Mouse (Mus musculus) kidney, postnatal 4 days (tissue): ENCODE measurements around the gene Rassf8.

Experiments used
- DNase-seq, 2 experiments: peaks; one replicate each; pipeline ENCODE4 v3.0.0; 2021; ENCODE audit warnings: mixed read lengths in 2 of 2

Gene Rassf8

DNA sequence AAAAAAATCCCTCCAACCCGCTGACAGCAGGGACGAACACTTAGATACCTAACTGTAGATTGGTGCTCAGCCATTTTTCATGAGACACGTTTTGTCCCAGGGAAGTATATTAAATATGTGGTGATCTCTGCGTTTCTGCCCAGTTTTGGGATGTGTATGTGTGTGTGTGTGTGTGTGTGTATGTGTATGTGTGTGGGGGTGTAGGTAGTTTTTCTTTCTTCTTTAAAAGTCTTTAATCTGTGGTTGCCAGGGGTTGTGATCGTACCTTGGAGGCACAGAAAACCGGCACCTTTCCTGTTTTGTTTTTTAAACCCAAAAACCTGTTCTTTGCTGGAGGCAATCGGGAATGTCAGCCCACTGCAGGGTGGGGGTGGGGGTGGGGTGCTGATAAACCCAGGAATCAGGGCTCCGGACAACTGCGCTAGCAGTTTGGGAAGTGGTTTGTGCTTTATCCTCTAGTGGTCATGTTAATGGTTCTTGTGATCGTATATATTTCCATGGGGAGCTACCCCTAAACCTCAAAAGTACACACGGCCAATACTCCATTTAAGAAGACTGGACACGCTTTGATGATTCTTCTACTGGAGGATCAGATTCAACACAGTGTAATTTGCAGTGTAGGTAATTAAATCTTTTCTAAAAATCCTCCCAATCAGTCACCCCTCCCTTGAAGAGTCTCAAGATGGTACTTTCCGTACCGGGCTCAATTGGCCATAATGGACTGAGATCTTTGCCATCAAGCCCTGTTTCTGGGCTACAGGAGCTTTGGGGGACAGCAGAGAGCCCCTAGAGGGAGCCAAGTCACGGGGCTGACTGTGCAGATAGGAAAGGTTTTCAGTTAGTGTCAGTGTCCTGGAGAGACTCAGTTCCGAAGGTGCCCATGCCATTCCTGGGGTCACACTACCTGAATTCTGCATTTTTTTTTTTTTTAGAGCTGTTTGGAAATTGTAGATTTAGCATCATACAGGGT is 1.4 kb downstream of the Rassf8 start:
- peak; percentile 22 to 31 for DNase-seq

- no peak for DNase-seq
These were observed 3.8 kb downstream of the Rassf8 start for GRCm38 (mm10) chr6:145750394-145750793.

DNA sequence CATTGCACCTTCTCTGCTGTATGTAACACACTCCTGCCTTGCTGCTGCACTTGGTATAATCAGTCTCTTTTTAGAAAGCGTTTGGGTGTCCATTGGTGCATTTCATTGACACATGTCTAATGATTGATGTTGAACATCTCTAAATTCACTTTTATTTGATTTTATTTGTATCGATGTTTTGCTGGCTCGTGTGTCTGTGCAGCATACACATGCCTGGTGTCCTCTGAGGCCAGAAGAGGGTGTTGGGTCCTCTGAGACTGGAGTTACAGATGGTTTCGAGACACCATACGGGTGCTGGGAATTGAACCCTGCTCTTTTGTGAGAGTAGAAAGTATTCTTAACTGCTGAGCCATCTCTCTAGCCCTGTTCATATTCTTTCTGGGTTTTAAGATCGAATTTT is 6.7 kb downstream of the Rassf8 start:
- DNase-seq = no peak

- DNase-seq = no peak
These were observed 7.9 kb downstream of the Rassf8 start for GRCm38 (mm10) chr6:145754416-145754815.

DNA sequence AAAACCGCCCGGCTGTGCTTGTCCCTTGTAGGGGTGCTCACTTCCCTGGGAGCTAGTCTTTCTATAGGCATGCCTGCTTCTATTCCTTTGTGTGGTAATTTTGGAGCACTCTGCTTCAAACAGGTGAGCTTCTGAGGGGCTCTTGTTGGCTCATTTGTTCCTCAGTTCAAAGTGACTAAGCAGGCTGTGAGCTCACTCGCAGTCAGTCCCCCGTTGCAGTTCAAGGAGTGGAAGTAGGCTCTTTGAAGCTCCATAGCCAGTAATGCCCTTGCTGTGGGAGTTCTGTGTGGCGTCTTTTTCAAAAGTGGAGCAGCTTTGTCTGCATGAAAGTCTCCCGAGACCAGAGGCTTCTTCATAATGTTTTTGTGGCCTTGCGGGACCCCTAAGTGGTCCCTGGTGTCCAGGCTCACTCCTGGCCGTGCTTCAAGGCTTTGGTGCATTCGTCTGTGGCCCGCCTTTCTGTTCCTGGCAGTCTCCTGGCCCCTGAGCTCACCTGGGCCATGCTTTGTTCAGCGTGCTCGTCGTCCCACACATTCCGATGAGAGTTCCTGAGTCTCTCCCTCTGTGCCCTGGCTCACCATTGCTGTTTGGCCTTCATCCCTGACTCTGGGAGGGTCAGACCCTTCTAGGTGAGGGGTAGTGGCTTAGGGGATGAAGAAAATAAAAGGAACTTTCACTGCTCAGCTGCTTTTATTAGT is 9.5 kb downstream of the Rassf8 start:
- DNase-seq = no peak

DNA sequence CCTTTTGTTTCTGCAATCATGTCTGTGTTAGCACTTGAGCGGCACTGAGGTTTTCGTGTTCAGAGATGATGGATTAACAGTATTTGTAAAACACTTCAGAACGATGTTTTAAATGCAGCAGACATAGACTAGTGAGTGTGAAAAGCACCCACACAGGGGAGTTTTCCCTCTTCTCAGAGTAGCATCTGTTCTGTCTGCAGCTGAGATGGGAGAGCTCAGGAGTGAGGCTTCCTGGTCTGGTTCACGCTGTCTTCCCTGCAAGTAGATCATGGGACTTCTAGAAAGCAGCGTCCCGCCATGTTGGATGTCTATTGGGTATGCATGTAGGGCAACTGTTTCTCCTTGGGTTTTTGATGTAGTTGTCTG is 10.1 kb downstream of the Rassf8 start:
- DNase-seq = no peak

DNA sequence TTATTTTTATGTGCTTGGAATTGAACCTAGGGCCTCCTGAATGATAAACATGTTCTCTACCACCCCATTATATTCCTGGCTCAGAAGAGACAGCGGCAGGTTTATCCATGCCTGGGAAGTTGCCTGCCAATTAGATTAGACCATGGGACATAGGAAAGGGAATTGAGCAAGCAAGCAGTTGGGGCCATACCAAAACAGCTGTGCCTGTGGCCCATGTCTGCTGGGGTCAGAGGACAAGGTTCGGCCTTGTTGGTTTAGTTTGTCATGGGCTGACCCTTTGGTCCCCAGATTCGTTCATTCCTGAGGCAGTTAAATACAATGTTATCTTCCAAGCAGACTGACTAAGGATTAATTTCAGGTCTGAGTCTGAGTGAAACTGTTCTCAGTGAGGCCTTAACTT is 10.8 kb downstream of the Rassf8 start:
- no peak for DNase-seq

GRCm38 (mm10) chr6:145758685-145759084 is 12.1 kb downstream of the Rassf8 start:
- no peak for DNase-seq

- no peak for DNase-seq
These were observed 12.9 kb downstream of the Rassf8 start for GRCm38 (mm10) chr6:145759432-145759831.

DNA sequence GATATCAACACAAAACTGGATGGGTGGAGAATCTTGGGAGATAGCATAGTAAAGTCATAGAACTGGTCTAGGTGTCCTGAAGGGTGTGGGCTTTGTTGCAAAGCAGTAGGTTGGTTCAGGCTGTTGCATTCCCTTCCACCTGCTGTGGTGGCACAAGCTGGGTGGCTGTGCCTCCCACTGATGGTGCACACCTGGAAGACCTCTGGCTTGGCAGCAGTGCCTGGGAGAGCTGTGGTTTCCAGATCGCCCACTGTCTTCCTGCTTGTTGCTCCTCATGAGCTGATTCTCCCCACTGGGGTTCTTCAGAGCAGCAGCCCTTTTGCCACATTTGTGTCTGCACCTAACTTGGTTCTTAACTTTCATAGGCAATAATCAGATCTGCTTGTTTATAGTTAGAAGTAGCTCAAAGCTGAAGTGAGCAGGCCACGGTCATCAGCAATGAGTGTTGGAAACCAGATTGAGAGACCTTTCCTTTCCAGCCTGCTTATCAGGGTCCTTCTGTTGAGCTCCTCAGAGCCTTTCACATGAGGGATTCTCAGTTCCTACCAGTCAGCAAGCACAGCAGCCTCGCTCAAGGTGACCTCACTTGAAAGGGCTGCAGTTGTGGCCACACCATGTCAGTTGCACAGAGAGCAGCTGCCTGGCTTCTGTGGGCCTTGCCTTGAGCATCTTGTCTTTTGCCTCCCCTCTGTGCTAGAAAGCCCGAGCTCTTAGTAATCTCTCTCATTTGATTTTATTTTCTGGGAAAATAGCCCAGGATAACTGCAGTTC is 13.9 kb downstream of the Rassf8 start:
- peak; percentile 42 to 45 for DNase-seq

- no peak for DNase-seq
These were observed 14.8 kb downstream of the Rassf8 start for GRCm38 (mm10) chr6:145761151-145761935.

GRCm38 (mm10) chr6:145762016-145762415 is 15.5 kb downstream of the Rassf8 start:
- DNase-seq = no peak

- DNase-seq = no peak
These were observed 16.5 kb downstream of the Rassf8 start for GRCm38 (mm10) chr6:145763051-145763450.

GRCm38 (mm10) chr6:145765011-145765410 is 18.5 kb downstream of the Rassf8 start:
- no peak for DNase-seq

- DNase-seq = no peak
These were observed 20.4 kb downstream of the Rassf8 start for GRCm38 (mm10) chr6:145766971-145767370.

GRCm38 (mm10) chr6:145767637-145768036 is 21.1 kb downstream of the Rassf8 start:
- no peak for DNase-seq

GRCm38 (mm10) chr6:145768671-145769292 is 22.2 kb downstream of the Rassf8 start:
- peak; percentile 43 to 62 for DNase-seq

GRCm38 (mm10) chr6:145769855-145770254 is 23.3 kb downstream of the Rassf8 start:
- DNase-seq = no peak

DNA sequence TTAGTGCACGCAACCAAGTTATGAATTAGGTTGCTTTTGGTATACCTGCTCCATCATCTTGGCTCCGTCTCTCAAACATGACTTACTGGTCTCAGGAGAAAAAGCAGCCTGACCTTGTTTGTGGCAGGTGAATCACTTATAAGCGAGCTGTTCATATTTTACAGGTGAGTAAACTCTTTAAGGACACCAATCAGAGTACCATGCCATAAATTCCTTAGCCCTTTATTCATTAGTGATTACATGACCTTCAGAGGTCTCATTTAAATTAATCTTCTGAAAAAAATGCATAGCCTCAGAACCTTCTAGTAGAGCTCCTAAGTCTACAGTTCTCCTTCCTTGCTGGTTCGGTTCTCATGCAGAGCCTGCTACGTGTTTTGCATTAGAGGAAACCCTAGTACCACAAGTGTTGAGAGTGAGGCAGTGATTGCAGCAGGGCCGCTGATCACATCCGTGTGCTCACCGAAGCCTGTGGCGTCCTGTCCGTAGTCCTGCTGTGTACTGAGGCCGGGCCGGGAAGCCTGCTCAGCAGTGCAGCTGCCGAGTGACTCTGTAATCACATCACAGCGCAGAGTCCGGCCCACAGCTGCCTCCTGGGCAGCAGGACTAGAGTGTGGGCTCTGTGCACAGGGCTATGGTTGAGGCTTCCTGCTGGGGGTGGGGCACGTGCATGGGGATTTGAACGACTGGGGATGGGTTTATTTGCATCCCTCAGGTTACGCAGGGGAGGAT is 23.9 kb downstream of the Rassf8 start:
- DNase-seq = no peak

GRCm38 (mm10) chr6:145774436-145774835 is 27.9 kb downstream of the Rassf8 start:
- no peak for DNase-seq

- no peak for DNase-seq
These were observed 29.7 kb downstream of the Rassf8 start for GRCm38 (mm10) chr6:145776241-145776640.
